In the genomic region with DNA sequence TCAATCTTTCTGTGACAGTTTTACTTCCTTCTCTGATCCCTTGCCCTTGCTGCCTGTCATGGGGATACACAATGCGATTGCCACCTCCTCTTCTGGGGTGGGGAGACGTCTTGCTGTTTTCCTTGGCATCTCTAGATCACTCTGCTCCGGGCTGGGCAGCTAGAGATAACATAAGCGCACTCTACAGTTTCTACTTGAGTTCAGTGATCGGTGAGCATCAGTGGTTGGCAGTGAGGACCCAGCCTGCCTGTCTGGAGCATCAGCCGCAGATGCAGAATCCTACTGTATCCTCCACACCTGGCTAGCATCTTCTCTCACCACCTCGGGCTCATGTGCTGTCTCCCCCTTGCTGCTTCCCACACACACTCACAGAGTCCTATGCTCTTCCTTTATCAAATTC, we compare ENCODE assay signal across 28 mouse cellular contexts. TPM values are rescaled to one million over a fixed set of nuclear protein-coding genes. Genes with fewer than 3 reads are reported as not detected.
DNase-seq lines count a peak whose midpoint lies in the region; ATAC-seq and TF ChIP-seq lines count a peak whose summit lies in the region.
"Had no signal": no experiment of that assay in that cellular context is flagged by ENCODE, and none has a peak within 500 bp of the region (broad histone marks: within the 10 kb centered on the region; RNA-seq: fewer than 3 reads in every experiment).

No protein-coding gene starts in this region.

- peaks cover 16% of the 10 kb centered on the region for H3K36me3 ChIP-seq in heart, embryonic 11.5 days (ENCODE audit: control insufficient read depth, insufficient read depth, low read length)
- peaks cover 19% of the 10 kb centered on the region; the same call in 1 of the 2 replicates for H3K36me3 ChIP-seq in ES-Bruce4 (ENCODE audit: control insufficient read depth, insufficient read depth, low read length, poor library complexity, severe bottlenecking)
- peaks cover 37% of the 10 kb centered on the region for H3K36me3 ChIP-seq in ES-E14 (ENCODE audit: control insufficient read depth, insufficient read depth, low read length, poor library complexity, severe bottlenecking)
- peaks cover 22% of the 10 kb centered on the region for H3K36me3 ChIP-seq in myocyte (ENCODE audit: control insufficient read depth, insufficient read depth)
- H3K36me3 ChIP-seq: G1E had no signal

- TF ChIP-seq POLR2A in ES-Bruce4 (IDR thresholded peaks at IDR 0.05; ENCODE audit: insufficient read depth, low read length) = no peak
- TF ChIP-seq POLR2A in myocyte (IDR thresholded peaks at IDR 0.05; ENCODE audit: insufficient read length, low read depth) = no peak

- TF ChIP-seq CTCF in ES-Bruce4 (IDR thresholded peaks at IDR 0.05; ENCODE audit: low read depth, low read length) = no peak

- WGBS in heart, embryonic 11.5 days (ENCODE audit: insufficient replicate concordance) = 60% methylated on average over 7 of the region's 7 CpGs

- no peaks in the 10 kb centered on the region; the same call in 1 of the 2 replicates for H3K27me3 ChIP-seq in heart, embryonic 11.5 days (ENCODE audit: control insufficient read depth, insufficient read depth, low read length)
- H3K27me3 ChIP-seq in ES-Bruce4 (ENCODE audit: control insufficient read depth, insufficient read depth, low read length, poor library complexity, severe bottlenecking) (no peaks in the 10 kb centered on the region), myocyte (ENCODE audit: control insufficient read depth, insufficient read depth, insufficient read length) (no peaks in the 10 kb centered on the region)
- H3K27me3 ChIP-seq: hindbrain, embryonic 12.5 days; hindbrain, embryonic 15.5 days had no signal

- H3K79me2 ChIP-seq in myocyte (ENCODE audit: control insufficient read depth, insufficient read depth) = no peaks in the 10 kb centered on the region

- no peak for DNase-seq in heart, postnatal 4 days
- no peak for DNase-seq in ES-E14 (ENCODE audit: low read depth, low spot score)
- DNase-seq in retina, postnatal 1 day = no peak
- DNase-seq: adrenal gland, adult 2 months; adrenal gland, postnatal 14 days; forebrain, postnatal 0 days; gastrocnemius, postnatal 36 days; heart, postnatal 14 days had no signal

- no peak for TF ChIP-seq EP300 in ES-Bruce4 (IDR thresholded peaks at IDR 0.05; ENCODE audit: insufficient read depth, low read depth, low read length)

- ATAC-seq in heart, embryonic 11.5 days (replicated peaks; ENCODE audit: insufficient number of reproducible peaks, low FRiP score, low TSS enrichment) = no peak
- ATAC-seq: CD4-positive, CD25-positive, alpha-beta regulatory T cell, adult 4 months; forebrain, embryonic 14.5 days; forebrain, postnatal 0 days; intestine, postnatal 0 days had no signal

- no peak overlapping the region for H3ac ChIP-seq in myocyte (ENCODE audit: control insufficient read depth, insufficient read length)

- in situ Hi-C loops in ES-E14 (cut with MboI; ENCODE audit: low sequenced_read_pairs in 2 of 2, unreplicated experiment in 2 of 2) = no loop called here

- H3K4me2 ChIP-seq in heart, embryonic 11.5 days = no peak overlapping the region
- H3K4me2 ChIP-seq in myocyte (ENCODE audit: low read depth) = no peak overlapping the region
- H3K4me2 ChIP-seq: heart, embryonic 13.5 days; hindbrain, embryonic 12.5 days; hindbrain, embryonic 15.5 days had no signal

- H3K4me3 ChIP-seq in heart, embryonic 11.5 days (ENCODE audit: low read depth, low read length) = no peak overlapping the region
- H3K4me3 ChIP-seq in ES-Bruce4 (ENCODE audit: low read depth, low read length) (no peak overlapping the region), ES-E14 (ENCODE audit: insufficient read depth in 1 of 2, low read depth in 1 of 2, low read length in 2 of 2, poor library complexity in 1 of 2, severe bottlenecking in 1 of 2) (no peak overlapping the region), myocyte (no peak overlapping the region)
- H3K4me3 ChIP-seq: forebrain, embryonic 10.5 days; heart, embryonic 13.5 days; hindbrain, embryonic 12.5 days; hindbrain, embryonic 15.5 days had no signal

- peak overlapping the region; percentile 30; the same call in 1 of the 2 replicates for H3K9ac ChIP-seq in heart, embryonic 11.5 days (ENCODE audit: low read depth, low read length)
- H3K9ac ChIP-seq in ES-Bruce4 (ENCODE audit: low read depth, poor library complexity, severe bottlenecking) (no peak overlapping the region), ES-E14 (ENCODE audit: insufficient read depth, low read depth, low read length, poor library complexity, severe bottlenecking) (no peak overlapping the region)
- H3K9ac ChIP-seq: forebrain, postnatal 0 days; hindbrain, embryonic 12.5 days; hindbrain, embryonic 15.5 days had no signal

- no peak overlapping the region for H3K27ac ChIP-seq in heart, embryonic 11.5 days (ENCODE audit: low read depth, low read length)
- 0 out of 2 replicates have a peak overlapping the region, but pooled peaks have one; percentile 14 for H3K27ac ChIP-seq in ES-Bruce4 (ENCODE audit: insufficient read depth, low read length)
- H3K27ac ChIP-seq in ES-E14 (ENCODE audit: insufficient read depth, low read depth, low read length, poor library complexity, severe bottlenecking) = 0 out of 2 replicates have a peak overlapping the region, but pooled peaks have one; percentile 6
- H3K27ac ChIP-seq: forebrain, embryonic 10.5 days; heart, embryonic 13.5 days; hindbrain, embryonic 12.5 days; hindbrain, embryonic 15.5 days had no signal

- H3K4me1 ChIP-seq in heart, embryonic 11.5 days (ENCODE audit: control insufficient read depth, insufficient read depth, low read length) = no peaks in the 10 kb centered on the region
- H3K4me1 ChIP-seq in ES-Bruce4 (ENCODE audit: control insufficient read depth, insufficient read depth, low read length) (peaks cover 4% of the 10 kb centered on the region), ES-E14 (ENCODE audit: control insufficient read depth in 2 of 2, insufficient read depth in 2 of 2, low read length in 2 of 2, poor library complexity in 1 of 2) (peaks cover 3 to 25% of the 10 kb centered on the region in 2 experiments; a peak in 3 of 4 replicates)
- H3K4me1 ChIP-seq: hindbrain, embryonic 15.5 days had no signal

- H3K9me3 ChIP-seq in heart, embryonic 11.5 days (replicated peaks; ENCODE audit: control insufficient read depth, low read length) = no peaks in the 10 kb centered on the region
- H3K9me3 ChIP-seq in ES-Bruce4 (replicated peaks; ENCODE audit: control insufficient read depth, insufficient read depth, low read length, poor library complexity, severe bottlenecking) = no peaks in the 10 kb centered on the region
- H3K9me3 ChIP-seq in ES-E14 (ENCODE audit: control insufficient read depth, insufficient read depth, low read depth, low read length) = no peaks in the 10 kb centered on the region
- H3K9me3 ChIP-seq: forebrain, embryonic 10.5 days; G1E; heart, embryonic 13.5 days; hindbrain, embryonic 12.5 days; hindbrain, embryonic 15.5 days had no signal

TF ChIP-seq in ES-E14, 5 proteins besides CTCF, POLR2A, EP300 and RAD21:
- TF ChIP-seq CHD2 (IDR thresholded peaks at IDR 0.05; ENCODE audit: low read depth, low read length) = no peak
- no peak for TF ChIP-seq HCFC1 (IDR thresholded peaks at IDR 0.05; ENCODE audit: borderline replicate concordance, insufficient read depth, low read length)
- TF ChIP-seq MAFK (IDR thresholded peaks at IDR 0.05; ENCODE audit: insufficient read depth, low read depth, low read length) = no peak
- TF ChIP-seq ZNF384 (IDR thresholded peaks at IDR 0.05; ENCODE audit: low read depth, low read length) = no peak
- no peak for TF ChIP-seq ZC3H11A (IDR thresholded peaks at IDR 0.05; ENCODE audit: borderline replicate concordance, low read depth, low read length)
TF ChIP-seq in ES-E14: peak in this region for 0.

TF ChIP-seq in myocyte, 11 proteins besides CTCF, POLR2A, EP300 and RAD21:
- TF ChIP-seq E2F4 (IDR thresholded peaks at IDR 0.05; ENCODE audit: insufficient read depth) (no peak), TCF3 (IDR thresholded peaks at IDR 0.05; ENCODE audit: insufficient read length, low read depth) (no peak), MYOD1 (IDR thresholded peaks at IDR 0.05; ENCODE audit: control insufficient read depth in 1 of 3, insufficient read length in 2 of 3, low read depth in 2 of 3) (no peak), POLR2AphosphoS2 (IDR thresholded peaks at IDR 0.05; ENCODE audit: insufficient read length, low read depth) (peak; percentile 23)

RNA-seq across cellular contexts. Expression of a gene that starts 13.2 kb away (rescaled TPM):
- polyA plus RNA-seq in heart, embryonic 11.5 days (2014; fragmentation: Nextera tagmentation; extraction: Ambion mirVana) = 3.0 and 3.4 TPM in 2 replicates
- total RNA-seq in heart, postnatal 4 days (2021) = 1 to 10 TPM; 3.1 to 4.1 TPM
- 12.7 and 13.6 TPM in 2 replicates for polyA plus RNA-seq in ES-Bruce4 (2011; ENCODE audit: insufficient read depth, insufficient read length, low read depth, missing spikeins)
- total RNA-seq in ES-E14 (2012; rRNA removed) = 21.4 and 34.2 TPM in 2 replicates
- 1.0 TPM for polyA plus RNA-seq in myocyte (2012; fragmentation: generic; extraction: Trizol)
- total RNA-seq: granulocyte monocyte progenitor cell, adult 5-6 weeks; hematopoietic stem cell, adult 5-6 weeks had no signal
- polyA plus RNA-seq: G1E had no signal

RNA-seq across cellular contexts. Expression of a gene that starts 28.4 kb away (rescaled TPM):
- polyA plus RNA-seq in heart, embryonic 11.5 days (2014; fragmentation: Nextera tagmentation; extraction: Ambion mirVana) = 72.2 and 80.6 TPM in 2 replicates
- total RNA-seq in heart, postnatal 4 days (2021) = 100 to 1,000 TPM; 223 to 234 TPM
- polyA plus RNA-seq in ES-Bruce4 (2011; ENCODE audit: insufficient read depth, insufficient read length, low read depth, missing spikeins) (166 and 171 TPM in 2 replicates), myocyte (2012; fragmentation: generic; extraction: Trizol) (161 TPM)
- 97.6 and 101 TPM in 2 replicates for total RNA-seq in ES-E14 (2012; rRNA removed)
- polyA plus RNA-seq: G1E had no signal

RNA-seq across cellular contexts. Expression of a gene that starts 34.9 kb away (rescaled TPM):
- polyA plus RNA-seq in heart, embryonic 11.5 days (2014; fragmentation: Nextera tagmentation; extraction: Ambion mirVana) = not detected in 2 replicates
- total RNA-seq in heart, postnatal 4 days (2021) = not detected
- polyA plus RNA-seq in ES-Bruce4 (2011; ENCODE audit: insufficient read depth, insufficient read length, low read depth, missing spikeins) (not detected in 2 replicates), myocyte (2012; fragmentation: generic; extraction: Trizol) (not detected)
- total RNA-seq in ES-E14 (2012; rRNA removed) = 1.6 and 2.9 TPM in 2 replicates
- total RNA-seq: adrenal gland, adult 2 months; adrenal gland, postnatal 14 days; adrenal gland, postnatal 4 days; forebrain, postnatal 0 days; G1E; gastrocnemius, adult 8-10 months; gastrocnemius, postnatal 36 days; granulocyte monocyte progenitor cell, adult 5-6 weeks; heart, adult 8-10 months; heart, postnatal 14 days; hematopoietic stem cell, adult 5-6 weeks had no signal
- polyA plus RNA-seq: adrenal gland, adult 2 months; C2C12; CD4-positive, CD25-positive, alpha-beta regulatory T cell, adult 4 months; embryonic facial prominence, embryonic 11.5 days; forebrain, embryonic 10.5 days; frontal cortex, adult 2 months; G1E; heart, embryonic 13.5 days; heart, embryonic 16.5 days had no signal

RNA-seq across cellular contexts. Expression of a gene that starts 45.5 kb away (rescaled TPM):
- 67.2 and 70.6 TPM in 2 replicates for polyA plus RNA-seq in heart, embryonic 11.5 days (2014; fragmentation: Nextera tagmentation; extraction: Ambion mirVana)
- 10 to 100 TPM; 28.0 to 30.0 TPM for total RNA-seq in heart, postnatal 4 days (2021)
- 13.3 and 16.8 TPM in 2 replicates for polyA plus RNA-seq in ES-Bruce4 (2011; ENCODE audit: insufficient read depth, insufficient read length, low read depth, missing spikeins)
- 39.0 and 44.3 TPM in 2 replicates for total RNA-seq in ES-E14 (2012; rRNA removed)
- 115 TPM for polyA plus RNA-seq in myocyte (2012; fragmentation: generic; extraction: Trizol)
- total RNA-seq: G1E; granulocyte monocyte progenitor cell, adult 5-6 weeks had no signal
- polyA plus RNA-seq: CD4-positive, CD25-positive, alpha-beta regulatory T cell, adult 4 months; G1E had no signal

RNA-seq across cellular contexts. Expression of a gene that starts 46.4 kb away (rescaled TPM):
- 89.3 and 107 TPM in 2 replicates for polyA plus RNA-seq in heart, embryonic 11.5 days (2014; fragmentation: Nextera tagmentation; extraction: Ambion mirVana)
- total RNA-seq in heart, postnatal 4 days (2021) = 10 to 100 TPM; 68.8 to 76.1 TPM
- polyA plus RNA-seq in ES-Bruce4 (2011; ENCODE audit: insufficient read depth, insufficient read length, low read depth, missing spikeins) (22.5 and 24.3 TPM in 2 replicates), myocyte (2012; fragmentation: generic; extraction: Trizol) (162 TPM)
- 73.3 and 102 TPM in 2 replicates for total RNA-seq in ES-E14 (2012; rRNA removed)
- total RNA-seq: granulocyte monocyte progenitor cell, adult 5-6 weeks had no signal
- polyA plus RNA-seq: CD4-positive, CD25-positive, alpha-beta regulatory T cell, adult 4 months; G1E had no signal
